Mouse (Mus musculus) left cerebral cortex, postnatal 36 days (tissue): ENCODE measurements around the gene Serinc5. TPM values are rescaled to one million over a fixed set of nuclear protein-coding genes. Genes with fewer than 3 reads are reported as not detected.
"Not testable (repeated sequence)": the region's sequence is repeated elsewhere in the genome, so short reads cannot be mapped to it uniquely, and the experiment has no call there.

ENCODE experiments used
- DNase-seq, 2 experiments: peaks; one replicate each; pipeline ENCODE4 v3.0.0; 2021 to 2022; ENCODE audit warnings: low spot score in 2 of 2, mixed read lengths in 1 of 2
- intact Hi-C: fragments of 180-260 bp; cut with DNase I; formaldehyde crosslinking; loops from one replicate; pipeline ENCODE4 v1.15.1; 2025
- total RNA-seq, 2 experiments: library from RNA; stranded (reverse); gene quantifications; 2 replicates each; pipeline ENCODE4 v1.2.3; 2021

The Serinc5 gene
- total RNA-seq, 2 experiments from 2014 or later = 62.4 to 69.0 TPM

DNA sequence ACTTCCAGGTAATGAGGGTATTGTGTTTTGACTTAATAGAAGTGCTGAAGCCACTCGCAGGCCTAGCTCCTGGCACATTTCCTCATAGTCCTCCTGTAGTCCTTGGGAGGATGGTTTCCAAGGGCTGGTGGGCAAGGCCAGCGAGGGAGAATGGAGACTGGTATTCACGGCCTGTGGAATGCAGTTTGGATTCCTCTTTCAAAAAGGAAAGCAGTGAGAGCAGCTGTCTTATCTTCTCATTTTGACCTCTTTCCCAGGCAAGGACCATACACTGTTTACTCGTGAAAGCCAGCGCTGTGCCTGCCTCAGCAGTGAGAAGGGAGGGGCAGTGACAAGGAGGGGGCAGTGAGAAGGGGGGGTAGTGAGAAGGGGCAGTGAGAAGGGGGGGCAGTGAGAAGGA, 42.4 kb downstream of the Serinc5 start:
- intact Hi-C loops = no loop called here

GRCm38 (mm10) chr13:92656815-92657513, 46.1 kb downstream of the Serinc5 start:
- intact Hi-C loops = no loop called here

More for the DNA sequence above, 42.4 kb downstream of the Serinc5 start:
- DNase-seq = no peak

DNA sequence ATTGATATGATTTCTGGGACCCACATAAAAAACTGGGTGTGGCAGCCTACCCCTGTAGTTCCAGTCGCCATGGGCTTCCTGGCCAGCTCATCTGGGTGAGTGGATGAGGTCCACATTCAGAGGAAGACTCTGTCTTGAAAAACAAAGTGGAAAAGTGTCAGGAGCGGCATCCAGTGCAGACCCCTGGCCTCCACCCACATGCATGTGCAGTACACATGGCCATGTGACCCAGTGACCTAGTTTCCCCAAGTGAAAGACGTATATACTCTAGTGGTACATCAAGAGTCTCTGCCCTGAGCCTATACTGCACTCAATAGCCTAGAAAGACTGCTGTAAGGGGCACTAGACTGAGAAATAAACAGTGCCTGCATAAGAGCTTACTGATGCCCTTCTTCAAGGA, 48.7 kb downstream of the Serinc5 start:
- intact Hi-C loops = no loop called here
- no peak for DNase-seq

More at GRCm38 (mm10) chr13:92656815-92657513, 46.1 kb downstream of the Serinc5 start:
- no peak for DNase-seq

DNA sequence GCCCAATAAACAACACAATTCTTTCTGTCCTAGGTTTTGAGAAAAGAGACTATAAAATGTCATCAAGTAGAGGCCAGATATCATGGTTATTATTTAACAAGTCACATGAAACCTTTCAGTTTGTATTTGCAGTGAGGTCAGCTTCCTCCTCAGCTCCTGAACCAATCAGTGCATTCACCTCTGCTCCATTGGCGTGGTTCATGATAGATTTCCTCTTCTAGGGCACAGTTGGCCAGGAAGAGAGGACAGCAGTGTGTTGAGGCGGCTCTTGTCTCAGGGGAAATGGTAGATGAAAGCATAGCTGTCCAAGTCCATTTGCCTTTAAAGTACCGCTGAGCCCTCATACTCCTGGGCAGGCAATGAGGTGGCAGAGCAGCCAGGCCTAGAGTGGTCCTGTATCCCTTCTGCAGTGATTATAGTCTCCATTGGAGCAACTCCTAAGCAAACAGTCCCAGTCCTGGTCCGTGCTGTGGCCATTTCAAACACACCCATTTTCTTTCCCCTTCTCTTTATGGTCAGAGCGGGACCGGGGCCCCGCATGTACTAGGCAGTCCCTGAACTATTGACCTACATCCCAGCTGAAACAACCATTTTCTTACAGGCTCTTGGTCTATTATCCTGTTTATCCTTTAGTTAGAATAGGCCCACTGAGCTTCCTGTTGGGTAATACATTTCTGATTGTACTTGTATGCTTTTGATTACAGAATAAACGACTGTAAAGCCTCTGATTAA, 51.8 kb downstream of the Serinc5 start:
- DNase-seq = no peak
- intact Hi-C loops = no loop called here

GRCm38 (mm10) chr13:92665008-92665407, 54.1 kb downstream of the Serinc5 start:
- DNase-seq = no peak
- intact Hi-C loops = no loop called here

DNA sequence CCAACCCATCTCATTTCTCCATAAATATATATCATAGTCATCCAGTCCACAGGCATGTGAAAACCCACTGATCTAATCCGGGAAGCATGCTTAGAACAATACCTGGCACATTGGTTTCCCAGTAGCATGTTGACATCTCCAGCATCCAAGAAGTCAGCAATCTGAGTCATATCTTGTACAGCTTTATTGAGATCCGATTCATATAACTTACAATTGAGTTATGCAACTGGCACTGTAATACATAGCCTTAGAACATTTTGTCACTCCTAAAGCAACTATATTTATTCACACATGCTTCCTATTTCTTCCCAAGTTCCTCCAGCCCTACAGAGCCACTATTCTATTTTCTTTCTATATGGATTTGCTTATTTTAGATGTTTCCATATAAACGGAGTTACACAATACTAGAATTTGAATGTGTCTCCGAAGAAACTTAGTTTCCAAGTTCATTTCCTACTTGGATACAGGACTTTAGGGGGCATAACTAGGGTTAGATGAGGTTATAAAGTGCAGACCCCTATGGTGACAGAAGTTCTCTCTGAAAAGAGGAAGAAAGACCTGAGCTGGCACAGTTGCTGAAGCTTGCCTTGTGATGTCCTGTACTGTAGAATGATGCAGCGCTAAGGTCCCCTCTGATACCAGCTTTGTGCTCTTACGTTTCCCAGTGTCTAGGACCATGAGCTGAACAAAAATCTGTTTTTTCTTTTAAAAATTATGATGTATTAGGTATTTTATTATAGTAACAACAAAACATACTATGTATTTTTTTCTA, 57.5 kb downstream of the Serinc5 start:
- intact Hi-C loops = no loop called here
- no peak for DNase-seq

- DNase-seq = no peak
- intact Hi-C loops = no loop called here
Observed at GRCm38 (mm10) chr13:92671727-92672126, 60.8 kb downstream of the Serinc5 start.

DNA sequence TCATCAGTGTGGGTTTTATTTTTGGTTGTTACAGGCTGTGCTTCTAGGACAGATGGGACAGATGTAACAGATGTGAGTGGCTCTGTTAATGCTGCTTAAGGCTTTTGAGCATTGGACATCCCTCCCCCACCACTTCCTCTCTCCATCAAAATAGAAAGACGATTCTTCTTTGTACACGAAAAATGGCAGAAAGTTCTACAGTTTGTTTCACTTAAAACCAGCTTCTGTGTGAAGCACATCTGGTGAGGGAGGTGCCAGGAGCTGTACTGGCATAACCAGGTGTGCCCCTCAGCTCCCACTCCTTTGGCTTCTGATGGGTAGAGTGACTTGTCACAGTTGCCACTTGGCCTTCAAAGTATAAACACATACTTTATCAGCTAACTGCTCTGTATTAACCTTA, 63.8 kb downstream of the Serinc5 start:
- intact Hi-C loops = no loop called here
- DNase-seq = no peak

- intact Hi-C loops = no loop called here
- no peak for DNase-seq
Observed at GRCm38 (mm10) chr13:92675308-92675707, 64.4 kb downstream of the Serinc5 start.

GRCm38 (mm10) chr13:92675897-92676584, 65.2 kb downstream of the Serinc5 start:
- intact Hi-C loops = no loop called here
- peak in 1 of 2 experiments; percentile 22 for DNase-seq

DNA sequence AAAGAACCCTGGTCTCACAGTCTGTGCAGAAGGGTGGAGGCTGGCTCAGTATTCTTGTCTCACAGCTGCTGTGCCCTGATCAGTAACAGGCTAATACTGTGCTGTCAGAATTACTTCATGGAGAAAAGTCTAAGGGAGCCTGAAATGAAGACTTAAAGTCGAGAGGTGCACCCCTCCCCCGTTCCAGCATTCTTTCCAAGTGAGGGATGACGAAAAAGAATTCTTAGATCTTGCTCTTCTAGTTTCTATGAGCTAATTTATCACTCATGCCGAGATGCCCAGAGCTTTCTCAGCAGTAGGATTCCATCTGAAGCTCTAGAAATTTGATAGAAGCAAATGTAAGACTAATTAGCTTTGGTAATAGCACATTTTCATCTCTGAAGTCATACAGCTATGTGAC, 66.8 kb downstream of the Serinc5 start:
- intact Hi-C loops = no loop called here
- no peak for DNase-seq

DNA sequence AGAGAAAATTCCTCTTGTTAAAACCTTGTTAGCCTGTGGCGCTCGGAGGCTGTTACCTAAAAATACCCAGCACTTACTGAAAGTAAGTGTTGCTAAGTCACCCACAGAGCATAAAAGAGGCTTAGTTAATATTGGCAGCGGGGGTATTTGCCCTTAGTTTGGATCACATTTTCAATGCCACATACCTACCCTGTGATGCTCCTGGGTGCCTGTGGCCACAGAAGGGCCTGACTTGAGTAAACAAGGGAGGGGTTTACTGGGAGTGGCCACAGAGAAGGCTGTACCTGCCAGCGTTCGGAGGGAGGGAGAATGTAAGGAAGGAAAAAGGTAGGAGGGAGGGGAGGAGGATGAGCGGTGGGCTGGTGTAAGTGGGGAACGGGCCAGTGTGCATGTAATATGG, 68.8 kb downstream of the Serinc5 start:
- intact Hi-C loops = no loop called here
- DNase-seq = no peak

DNA sequence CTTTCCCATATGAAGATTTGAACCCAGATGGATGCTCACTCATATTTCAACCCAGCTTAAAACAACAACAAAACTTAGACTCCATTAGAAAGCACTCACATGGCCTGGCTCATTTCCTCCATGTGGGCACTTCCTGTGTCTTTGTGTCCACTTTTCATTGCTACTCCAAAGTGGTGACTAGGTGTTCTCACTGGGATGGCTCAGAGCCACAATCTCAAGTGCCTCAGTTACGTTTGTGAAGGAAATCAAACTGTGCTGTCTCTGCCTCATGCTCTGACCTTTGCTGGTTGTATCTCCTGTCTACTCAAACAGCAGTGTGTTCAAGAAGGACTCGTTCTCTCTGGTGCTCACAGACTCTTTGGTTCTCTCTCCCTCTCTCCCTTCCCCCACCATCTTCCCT, 70.7 kb downstream of the Serinc5 start:
- intact Hi-C loops = no loop called here
- no peak for DNase-seq

DNA sequence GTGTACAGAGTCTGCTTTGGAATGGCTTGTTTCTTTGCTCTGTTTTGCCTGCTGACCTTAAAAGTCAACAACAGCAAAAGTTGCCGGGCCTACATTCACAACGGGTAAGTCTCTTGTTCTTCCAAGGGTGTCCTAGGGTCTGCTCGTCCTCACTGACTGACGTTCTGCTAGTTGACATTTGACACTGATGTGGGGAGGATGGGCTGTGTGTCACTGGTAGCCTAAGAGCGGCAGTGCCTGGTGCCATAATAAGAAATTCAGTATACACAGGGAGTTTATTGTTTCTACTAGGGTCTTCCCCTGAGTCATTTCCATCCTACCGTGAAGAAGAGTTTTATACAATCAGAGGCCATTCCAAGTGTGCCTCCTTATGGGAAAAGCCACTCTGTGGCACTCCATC, 71.9 kb downstream of the Serinc5 start:
- DNase-seq = no peak
- intact Hi-C loops = no loop called here

GRCm38 (mm10) chr13:92683464-92683863, 72.6 kb downstream of the Serinc5 start:
- DNase-seq = no peak

DNA sequence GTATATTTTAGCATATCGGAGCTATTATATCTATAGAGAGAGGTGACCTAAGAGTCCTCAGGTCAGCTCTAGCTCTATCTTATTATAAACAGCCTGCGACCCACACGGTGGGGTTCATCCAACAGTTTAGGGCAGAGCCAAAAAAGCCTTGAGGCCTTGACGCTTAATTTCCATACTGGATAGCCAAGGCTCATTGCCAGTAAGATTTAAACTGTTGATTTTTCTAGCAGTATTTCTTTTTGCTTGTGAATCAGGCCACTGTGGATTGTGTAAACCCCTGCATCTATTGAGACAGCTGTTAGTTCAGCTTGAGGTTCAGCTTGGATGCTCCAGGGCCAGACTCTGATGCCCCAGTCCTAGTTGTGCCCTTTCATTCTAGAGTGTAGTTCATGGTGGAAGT, 73.4 kb downstream of the Serinc5 start:
- DNase-seq = no peak
- intact Hi-C loops = no loop called here

More at GRCm38 (mm10) chr13:92683464-92683863, 72.6 kb downstream of the Serinc5 start:
- intact Hi-C loops = no loop called here

- peak; percentile 28 to 32 for DNase-seq
- intact Hi-C loops = no loop called here
Observed at GRCm38 (mm10) chr13:92685273-92685672, 74.4 kb downstream of the Serinc5 start.

DNA sequence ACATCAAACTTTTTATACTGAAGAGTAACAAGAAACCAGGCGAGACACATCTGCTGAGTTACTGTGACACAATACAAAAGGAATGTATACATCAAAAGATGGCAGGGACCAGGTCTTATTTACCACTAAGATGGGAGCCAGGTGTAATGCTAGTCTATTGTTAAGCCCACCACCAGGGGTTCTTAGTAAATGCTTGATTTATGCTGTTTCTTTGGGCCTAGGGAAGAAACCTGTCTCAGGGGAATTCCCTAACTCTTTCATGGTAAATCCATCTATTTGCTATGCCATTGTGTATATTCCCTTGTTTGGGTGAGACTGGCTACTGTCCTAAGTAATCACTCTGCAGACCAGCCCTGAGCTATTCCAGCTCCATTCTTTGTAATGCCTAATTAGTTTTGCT, 76.3 kb downstream of the Serinc5 start:
- DNase-seq, intact Hi-C loops: not testable (repeated sequence)

GRCm38 (mm10) chr13:92689061-92689460, 78.2 kb downstream of the Serinc5 start:
- intact Hi-C loops = no loop called here
- DNase-seq = no peak
